In the genomic region with DNA sequence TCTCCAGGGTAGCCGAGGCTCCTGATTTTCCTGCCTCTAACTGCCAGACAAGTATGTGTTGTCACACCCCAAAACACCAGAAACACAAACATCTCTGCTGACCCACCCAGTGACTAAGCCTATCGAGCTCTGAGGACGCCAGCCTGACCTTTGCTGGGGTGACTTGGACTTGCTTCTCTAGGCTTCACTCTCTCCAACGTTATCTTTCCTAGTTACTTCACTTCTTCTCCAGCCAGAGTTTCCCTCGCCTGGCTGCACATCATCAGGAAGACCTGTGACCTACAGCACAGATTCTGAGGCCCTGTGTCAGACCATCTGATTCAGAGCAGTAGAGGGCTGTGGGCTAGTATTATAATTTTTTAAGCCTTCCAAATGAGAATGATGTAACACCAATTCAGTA, we compare ENCODE assay signal across 13 mouse cellular contexts. TPM values are rescaled to one million over a fixed set of nuclear protein-coding genes. Genes with fewer than 3 reads are reported as not detected.
DNase-seq lines count a peak whose midpoint lies in the region; ATAC-seq and TF ChIP-seq lines count a peak whose summit lies in the region.
"Had no signal": no experiment of that assay in that cellular context is flagged by ENCODE, and none has a peak within 500 bp of the region (broad histone marks: within the 10 kb centered on the region; RNA-seq: fewer than 3 reads in every experiment).

No protein-coding gene starts in this region.

- DNase-seq in 3134 (ENCODE audit: extremely low read depth, insufficient read length, low spot score) (peak; percentile 56), 3T3-L1 (ENCODE audit: low read depth, low spot score) (peak; percentile 88)
- DNase-seq in gastrocnemius, postnatal 25 days = peak; percentile 68
- peak; percentile 50 for DNase-seq in heart, postnatal 0 days (ENCODE audit: low spot score)
- no peak for DNase-seq in midbrain, embryonic 14.5 days
- no peak for DNase-seq in layer of hippocampus, adult 2 months (ENCODE audit: low spot score in 2 of 2)
- DNase-seq in embryo, embryonic 11 days = no peak
- DNase-seq: cerebellum, adult 8-10 months; kidney, adult 8-10 months had no signal

- TF ChIP-seq EP300 in heart, postnatal 0 days (IDR thresholded peaks at IDR 0.05; ENCODE audit: low read depth) = no peak

- H3K4me3 ChIP-seq in heart, postnatal 0 days (ENCODE audit: low read depth, low read length) = no peak overlapping the region
- no peak overlapping the region for H3K4me3 ChIP-seq in midbrain, embryonic 14.5 days (replicated peaks; ENCODE audit: low read depth, low read length)
- no peak overlapping the region for H3K4me3 ChIP-seq in layer of hippocampus, adult 2 months

- no peak overlapping the region for H3K4me2 ChIP-seq in heart, postnatal 0 days (ENCODE audit: low read depth, low read length)
- H3K4me2 ChIP-seq in midbrain, embryonic 14.5 days (ENCODE audit: low read length) = no peak overlapping the region

- no peak for TF ChIP-seq CTCF in heart, postnatal 0 days (IDR thresholded peaks at IDR 0.05; ENCODE audit: low read depth)
- no peak for TF ChIP-seq CTCF in layer of hippocampus, adult 2 months (conservative IDR thresholded peaks at IDR 0.05)

- H3K27me3 ChIP-seq in heart, postnatal 0 days (ENCODE audit: control insufficient read depth, insufficient read depth, low read length) = no peaks in the 10 kb centered on the region
- no peaks in the 10 kb centered on the region for H3K27me3 ChIP-seq in midbrain, embryonic 14.5 days (ENCODE audit: control insufficient read depth, insufficient read depth, low read length)

- H3K9me3 ChIP-seq in heart, postnatal 0 days (replicated peaks; ENCODE audit: control insufficient read depth, low read length) = no peaks in the 10 kb centered on the region
- H3K9me3 ChIP-seq in midbrain, embryonic 14.5 days (ENCODE audit: control insufficient read depth, low read length) = no peaks in the 10 kb centered on the region

- H3K4me1 ChIP-seq in heart, postnatal 0 days (ENCODE audit: control insufficient read depth, insufficient read depth) = peaks cover 39% of the 10 kb centered on the region
- no peaks in the 10 kb centered on the region for H3K4me1 ChIP-seq in midbrain, embryonic 14.5 days (ENCODE audit: control insufficient read depth, insufficient read depth, low read length)

- peaks cover 30% of the 10 kb centered on the region for H3K36me3 ChIP-seq in heart, postnatal 0 days (replicated peaks; ENCODE audit: control insufficient read depth, insufficient read depth, low read length)
- H3K36me3 ChIP-seq in midbrain, embryonic 14.5 days (ENCODE audit: control insufficient read depth, insufficient read depth, low read length) = peaks cover 44% of the 10 kb centered on the region

- H3K9ac ChIP-seq in heart, postnatal 0 days (replicated peaks; ENCODE audit: low read depth, low read length) = no peak overlapping the region
- no peak overlapping the region for H3K9ac ChIP-seq in midbrain, embryonic 14.5 days (replicated peaks; ENCODE audit: low read length)

- WGBS in heart, postnatal 0 days = 29% methylated on average over 5 of the region's 5 CpGs
- 80% methylated on average over 5 of the region's 5 CpGs for WGBS in midbrain, embryonic 14.5 days

- peak overlapping the region; percentile 79; the same call in 1 of the 2 replicates for H3K27ac ChIP-seq in heart, postnatal 0 days (ENCODE audit: low read depth)
- no peak overlapping the region for H3K27ac ChIP-seq in midbrain, embryonic 14.5 days (replicated peaks; ENCODE audit: low read depth, low read length)
- no peak overlapping the region for H3K27ac ChIP-seq in layer of hippocampus, adult 2 months

- ATAC-seq in heart, postnatal 0 days (ENCODE audit: insufficient read depth, low read depth) = peak; percentile 37; the same call in 1 of the 2 replicates
- ATAC-seq in midbrain, embryonic 14.5 days (ENCODE audit: low FRiP score, low TSS enrichment) = no peak

RNA-seq across cellular contexts. Expression of gene Ugdh, which starts 19.0 kb away (rescaled TPM):
- 10 to 100 TPM in 1 of 2 experiments, 1 to 10 TPM in 1; 9.4 to 14.8 TPM for total RNA-seq in gastrocnemius, postnatal 25 days (2021)
- total RNA-seq in heart, postnatal 0 days (2014; rRNA removed; ENCODE audit: low replicate concordance) = 16.3 and 21.0 TPM in 2 replicates
- polyA plus RNA-seq in heart, postnatal 0 days (2015; fragmentation: Nextera tagmentation; extraction: Ambion mirVana) = 24.6 and 27.1 TPM in 2 replicates
- polyA plus RNA-seq in midbrain, embryonic 14.5 days (2014; fragmentation: Nextera tagmentation; extraction: Ambion mirVana) = 37.0 and 46.0 TPM in 2 replicates
- 10 to 100 TPM; 31.8 to 32.7 TPM for total RNA-seq in layer of hippocampus, adult 2 months (2021)

RNA-seq across cellular contexts. Expression of gene Gm43552, which starts 37.9 kb away (rescaled TPM):
- 1 to 10 TPM in 1 of 2 experiments, not detected in 1; 2.6 TPM for total RNA-seq in gastrocnemius, postnatal 25 days (2021)
- not detected in 2 replicates for total RNA-seq in heart, postnatal 0 days (2014; rRNA removed; ENCODE audit: low replicate concordance)
- polyA plus RNA-seq in heart, postnatal 0 days (2015; fragmentation: Nextera tagmentation; extraction: Ambion mirVana) = not detected in 2 replicates
- polyA plus RNA-seq in midbrain, embryonic 14.5 days (2014; fragmentation: Nextera tagmentation; extraction: Ambion mirVana) = 3.0 TPM in 1 of 2 replicates, not detected in the other
- total RNA-seq in layer of hippocampus, adult 2 months (2021) = 1 to 10 TPM; 4.4 to 5.7 TPM
- total RNA-seq: layer of hippocampus, postnatal 10 days had no signal
- polyA plus RNA-seq: forebrain, embryonic 11.5 days; gonadal fat pad, adult 2 months; limb, embryonic 14.5 days had no signal

Comparison
In these comparisons a context has a peak if more than half of its experiments do, and no peak if none do; other contexts are left out.
1. DNase-seq: peak in 3134 (single experiment), 3T3-L1 (single experiment), gastrocnemius, postnatal 25 days (single experiment) and heart, postnatal 0 days (single experiment); none in midbrain, embryonic 14.5 days (single experiment), layer of hippocampus, adult 2 months (0 of 2) and embryo, embryonic 11 days (single experiment).